Mouse (Mus musculus) embryo, embryonic 11 days (tissue): ENCODE results near the gene Fgfr2.

Experiments
- DNase-seq: peaks from one replicate; pipeline ENCODE4 v3.0.0-alpha.2; 2015

Gene Fgfr2

GRCm38 (mm10) chr7:132767999-132768370 is 355.2 kb downstream of the Fgfr2 start:
- DNase-seq = no peak

- peak; percentile 29 for DNase-seq
Observed at GRCm38 (mm10) chr7:132767233-132767998, 355.7 kb downstream of the Fgfr2 start.

DNA sequence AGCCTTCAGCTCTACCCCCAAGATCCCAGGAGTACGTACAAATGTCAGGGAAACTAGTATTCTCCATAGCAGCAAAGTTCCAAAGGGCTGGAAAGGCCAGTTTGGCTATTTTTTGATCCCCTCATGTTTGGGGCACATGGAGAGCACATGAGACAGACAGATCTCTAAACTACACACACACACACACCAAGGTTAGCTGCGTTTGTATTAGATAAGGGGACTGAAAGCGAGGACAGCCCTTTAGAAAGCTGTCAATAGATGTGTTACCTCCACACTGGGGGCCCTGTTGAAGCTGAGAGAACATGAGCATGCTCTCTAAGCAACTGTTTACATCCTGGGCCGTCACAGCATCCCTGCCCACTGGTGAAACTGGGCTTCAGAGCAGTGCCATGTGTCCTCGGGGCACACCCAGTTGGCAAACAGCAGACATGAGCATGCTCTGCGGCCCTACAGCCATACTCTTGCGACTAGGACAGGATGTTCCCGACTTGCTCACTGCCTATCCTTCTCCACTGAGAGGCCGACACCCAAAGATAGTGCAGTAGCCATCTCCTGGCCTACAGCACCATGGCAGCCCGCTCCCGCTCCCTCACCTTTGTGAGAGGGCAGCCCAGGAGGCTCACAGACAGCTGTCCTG is 356.8 kb downstream of the Fgfr2 start:
- DNase-seq = no peak

GRCm38 (mm10) chr7:132765629-132766186 is 357.4 kb downstream of the Fgfr2 start:
- DNase-seq = no peak

DNA sequence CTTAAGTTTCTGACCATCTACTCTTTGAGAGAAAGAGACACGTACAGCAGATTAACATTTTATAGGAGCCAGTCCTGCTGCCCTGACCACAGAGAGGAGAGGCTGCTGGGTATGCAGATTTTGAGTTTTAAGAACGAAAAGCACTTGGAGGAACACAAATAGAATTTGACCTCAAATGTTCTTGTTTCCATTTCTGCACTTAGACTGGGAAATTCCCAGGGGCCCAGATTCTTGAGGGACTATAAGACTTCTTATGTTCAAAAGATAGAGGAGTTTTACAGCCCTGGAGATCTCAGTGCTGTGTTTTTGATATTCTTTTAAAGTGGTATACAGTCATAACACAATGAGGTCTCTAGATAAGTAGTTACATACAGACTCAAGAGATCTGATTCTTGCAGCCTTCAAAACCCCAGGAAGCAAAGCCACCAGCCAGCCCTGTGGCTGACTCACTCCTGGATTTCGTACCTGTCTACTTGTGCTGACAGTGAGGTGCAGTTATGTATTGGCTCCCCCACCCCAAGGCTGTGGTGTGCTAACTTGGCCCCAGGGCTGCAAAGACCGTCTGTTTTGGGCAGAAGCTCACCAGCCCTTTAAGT is 358.2 kb downstream of the Fgfr2 start:
- DNase-seq = no peak

DNA sequence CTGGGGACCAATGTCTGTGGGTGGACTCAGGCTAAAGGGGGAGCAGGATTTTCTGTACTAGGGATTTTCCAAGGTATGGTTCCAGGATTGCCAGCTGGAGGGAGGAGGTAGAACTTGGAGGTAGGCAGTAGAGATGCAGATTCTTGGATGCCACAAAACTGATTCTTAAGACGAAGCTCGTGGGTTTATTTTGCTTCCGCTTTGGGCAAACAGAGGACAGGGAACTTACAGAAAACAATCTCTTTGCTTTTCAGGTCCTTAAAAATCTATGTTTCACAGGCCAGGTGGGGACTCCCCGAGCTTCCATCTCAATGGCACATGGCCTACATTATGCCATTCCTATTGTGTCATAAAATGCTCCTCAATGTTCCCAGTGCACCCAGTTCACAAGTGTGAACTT is 358.8 kb downstream of the Fgfr2 start:
- DNase-seq = no peak

GRCm38 (mm10) chr7:132763911-132764310 is 359.2 kb downstream of the Fgfr2 start:
- DNase-seq = no peak

DNA sequence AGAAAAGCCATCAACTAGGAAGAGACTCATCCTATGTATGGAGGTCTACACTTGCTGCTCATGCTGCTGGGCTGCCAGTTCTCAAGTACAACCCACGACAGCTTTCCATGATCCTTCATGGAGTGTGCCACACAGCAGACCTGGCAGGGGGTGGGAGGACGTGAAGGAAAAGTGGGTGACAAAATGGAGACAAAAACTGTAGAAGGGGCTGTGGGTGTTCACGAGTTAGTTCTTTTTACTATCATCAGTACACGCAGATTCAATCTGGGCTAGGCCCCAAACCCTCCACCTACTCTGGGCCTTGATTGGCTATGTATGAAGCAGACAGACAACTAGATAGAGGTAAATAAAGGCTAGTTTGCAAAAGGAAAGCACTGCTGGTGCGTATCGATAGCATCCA is 359.8 kb downstream of the Fgfr2 start:
- DNase-seq = no peak

DNA sequence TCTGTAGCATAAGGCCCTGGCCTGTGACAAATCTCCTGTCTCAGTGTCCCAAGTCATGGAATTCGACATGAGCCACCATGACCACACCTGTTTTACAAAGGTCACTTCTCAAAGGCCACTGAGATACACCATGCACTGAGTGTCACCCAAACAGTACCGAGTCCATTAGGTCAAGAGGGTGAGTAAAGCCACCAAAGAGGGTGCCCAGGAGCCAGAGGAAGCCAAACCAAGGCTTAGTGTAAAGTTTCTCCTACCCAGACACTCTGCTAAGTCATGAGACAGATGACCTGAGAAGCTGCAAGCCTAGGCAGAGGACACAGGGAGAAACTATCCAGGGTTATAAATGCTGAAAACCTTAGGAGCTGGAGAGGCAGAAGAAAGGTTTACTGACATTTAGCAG is 361.7 kb downstream of the Fgfr2 start:
- no peak for DNase-seq

DNA sequence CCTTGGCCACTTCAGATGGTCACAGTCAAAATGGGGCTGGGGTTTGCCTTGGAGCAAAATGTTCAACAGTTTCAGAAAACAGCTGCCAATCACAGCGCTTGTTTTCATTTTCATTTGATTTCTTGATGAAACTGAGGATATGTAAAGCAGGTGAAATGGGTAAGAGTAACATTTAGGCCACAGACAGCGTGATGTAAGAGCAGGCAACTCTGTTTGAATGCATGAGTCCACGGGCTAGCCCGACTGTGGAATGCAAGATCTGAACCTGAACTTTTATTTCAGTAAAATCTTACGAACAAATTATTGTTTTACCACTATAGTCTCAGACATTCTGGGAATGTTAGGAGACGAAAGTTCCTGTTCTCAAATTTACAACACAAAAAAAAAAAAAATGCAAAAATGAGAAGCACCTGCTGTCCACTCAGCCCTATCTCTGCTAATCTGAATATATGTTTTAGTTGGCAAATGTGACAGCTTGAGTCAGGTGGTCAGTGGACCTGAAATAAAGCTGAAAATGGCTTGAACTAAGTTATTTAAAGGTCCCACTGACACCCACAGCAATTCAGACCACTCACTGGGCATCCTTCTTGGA is 362.5 kb downstream of the Fgfr2 start:
- no peak for DNase-seq

DNA sequence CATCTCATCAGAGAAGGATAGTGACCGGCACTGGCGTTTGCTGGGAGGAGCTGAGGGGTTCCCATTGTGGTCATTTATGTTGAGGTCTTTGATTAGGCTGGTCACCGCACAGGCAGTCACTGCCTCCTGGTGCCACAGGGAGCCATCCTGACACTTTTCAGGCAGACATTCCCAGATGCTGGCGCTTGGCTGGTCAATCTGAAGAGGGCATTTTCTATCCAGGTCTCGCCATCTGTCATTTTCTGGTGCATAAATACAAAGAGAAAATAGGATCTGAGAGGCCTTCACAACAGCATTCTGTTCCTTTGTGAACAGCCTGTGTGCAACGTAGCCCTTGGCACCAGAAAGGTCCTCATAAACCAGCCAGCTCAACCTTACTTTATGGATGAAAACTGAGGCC is 363.2 kb downstream of the Fgfr2 start:
- no peak for DNase-seq

DNA sequence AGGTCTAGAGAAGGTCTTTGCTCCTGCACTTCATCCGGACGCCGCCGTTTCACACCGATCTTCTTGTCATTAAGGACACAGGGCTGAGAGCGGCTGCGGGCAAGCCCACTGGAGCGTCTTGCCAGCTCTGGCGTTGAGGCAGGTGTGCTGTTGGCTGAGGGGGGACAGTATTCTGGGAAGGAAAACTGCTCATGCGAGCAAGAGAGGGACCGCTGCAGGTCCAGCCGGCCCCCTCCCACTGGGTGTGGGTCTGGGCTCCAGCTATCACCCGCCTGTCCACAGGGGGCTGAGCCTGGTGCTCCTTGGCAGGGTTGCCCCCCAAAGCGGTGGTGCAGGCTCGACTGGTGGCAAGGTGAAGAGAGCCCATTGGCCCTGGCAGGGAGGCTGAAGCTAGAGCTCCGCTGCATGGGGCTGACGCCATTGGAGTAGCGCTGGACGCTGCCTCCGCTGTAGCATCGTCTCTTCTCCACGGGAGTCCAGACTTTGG is 363.7 kb downstream of the Fgfr2 start:
- DNase-seq = no peak

DNA sequence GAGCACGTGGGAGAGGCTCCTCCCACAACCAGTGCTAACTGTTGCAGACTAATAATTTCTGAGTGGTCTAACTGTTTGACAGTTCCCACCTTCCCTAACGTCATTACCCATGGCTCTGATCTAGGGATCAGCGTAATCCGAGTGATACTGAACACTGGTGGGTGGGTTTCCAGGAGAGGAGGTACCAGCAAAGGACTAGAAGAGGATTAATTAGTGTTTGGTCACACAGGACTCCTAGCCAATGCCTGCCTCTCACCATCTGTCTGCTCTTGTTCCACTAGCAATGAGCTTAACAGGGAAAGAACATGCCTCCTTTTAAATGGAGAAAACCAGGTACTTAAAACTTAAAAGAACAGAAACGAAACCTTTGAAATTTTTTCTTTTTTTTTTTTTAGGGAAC is 364.3 kb downstream of the Fgfr2 start:
- no peak for DNase-seq

DNA sequence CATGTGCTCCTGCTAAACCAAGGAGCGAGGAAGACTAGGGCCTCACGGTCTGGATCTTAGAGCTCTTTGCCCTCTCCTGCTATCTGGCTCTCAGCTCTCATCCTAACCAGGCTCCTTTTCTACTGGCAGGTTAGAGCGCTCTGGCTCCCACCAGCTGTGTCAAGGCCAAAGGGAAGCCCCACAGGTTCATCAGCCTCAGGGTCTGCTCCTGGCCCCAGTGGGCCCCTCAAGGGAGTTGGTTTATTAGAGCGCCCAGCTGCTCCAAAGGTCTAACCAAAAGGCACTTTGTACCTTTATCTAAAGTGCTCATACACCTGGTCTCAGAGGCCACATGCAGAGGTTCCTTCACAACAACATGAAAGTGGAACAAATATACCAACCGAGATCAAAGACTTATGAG is 366.8 kb downstream of the Fgfr2 start:
- DNase-seq = no peak

DNA sequence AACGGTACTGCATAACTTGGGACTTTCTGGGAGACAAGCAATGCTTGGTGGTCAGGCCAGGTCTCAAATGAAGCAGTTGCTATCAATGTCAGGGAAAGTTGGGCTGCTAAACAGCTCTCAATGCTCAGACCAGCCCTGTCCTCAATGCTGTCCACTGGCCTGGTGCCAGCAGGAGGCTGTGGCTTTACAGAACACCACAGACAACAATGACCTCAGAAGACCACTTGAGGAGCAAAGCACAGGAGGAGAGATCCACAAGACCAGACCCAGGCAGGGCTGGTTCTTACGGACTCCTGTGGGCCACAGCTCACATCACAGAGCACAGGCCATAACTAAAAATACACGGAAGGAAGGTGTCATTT is 368.8 kb downstream of the Fgfr2 start:
- no peak for DNase-seq

DNA sequence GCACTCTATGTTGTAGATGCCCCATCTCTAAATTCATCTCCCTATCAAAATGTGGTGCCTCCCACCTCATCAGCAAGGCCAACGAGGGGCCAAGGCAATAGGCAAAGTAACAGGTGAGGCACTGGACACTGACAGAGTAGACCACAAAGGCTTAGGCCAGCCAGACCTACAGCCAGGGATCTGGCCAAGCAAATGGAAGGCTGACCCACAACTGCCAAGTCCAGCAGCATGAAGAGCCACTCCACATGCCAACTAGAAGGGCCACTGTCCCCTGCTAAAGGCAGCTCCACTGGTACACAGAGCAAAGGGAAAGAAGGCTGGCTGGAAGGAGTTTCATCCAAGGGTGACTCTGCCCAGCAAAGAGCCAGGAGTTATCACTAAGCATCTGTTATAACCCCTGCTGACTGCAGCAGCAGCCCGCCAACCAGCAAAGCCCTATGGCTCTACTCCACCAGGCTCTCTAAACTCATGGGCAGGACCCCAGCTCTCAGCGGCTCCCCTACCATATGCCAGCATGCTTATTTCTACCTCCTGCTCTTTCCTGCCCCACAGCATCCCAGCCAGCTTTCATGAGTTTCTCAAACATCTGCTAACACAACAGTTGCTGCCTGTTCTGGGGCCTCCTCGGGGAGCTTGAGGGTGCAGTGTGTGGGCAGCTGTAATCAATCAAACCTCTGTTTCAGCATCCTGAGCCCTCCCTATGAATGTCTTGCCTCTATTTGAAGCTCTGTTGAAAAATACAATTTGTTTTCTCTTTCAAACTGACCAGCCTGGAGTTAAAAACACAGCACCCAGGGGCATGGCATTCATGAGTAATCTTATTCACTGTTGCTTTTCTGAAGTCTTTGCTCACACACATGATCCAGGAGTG is 369.4 kb downstream of the Fgfr2 start:
- peak; percentile 53 for DNase-seq

- DNase-seq = no peak
Observed at GRCm38 (mm10) chr7:132751716-132752115, 371.4 kb downstream of the Fgfr2 start.

DNA sequence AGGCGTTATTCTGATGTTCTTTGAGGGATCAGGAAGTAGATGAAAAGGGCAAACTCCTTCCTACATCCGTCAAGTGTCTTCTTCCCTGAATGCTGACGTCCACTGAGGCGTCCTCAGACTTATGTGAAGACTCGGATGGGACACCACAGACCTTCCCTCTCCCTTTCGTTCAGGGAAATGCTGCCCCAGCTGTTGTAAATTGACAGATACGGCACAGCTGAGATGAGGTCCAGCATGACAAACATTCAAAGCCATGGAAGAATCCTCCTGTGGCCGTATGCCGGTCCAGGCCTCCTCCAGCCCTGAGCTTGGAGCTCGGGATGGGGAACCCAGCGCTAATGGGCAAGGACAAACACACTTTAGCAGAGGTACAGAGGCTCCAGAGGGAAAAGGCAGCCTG is 373.6 kb downstream of the Fgfr2 start:
- no peak for DNase-seq

- no peak for DNase-seq
Observed at GRCm38 (mm10) chr7:132748076-132748769, 374.9 kb downstream of the Fgfr2 start.

GRCm38 (mm10) chr7:132747096-132747495 is 376.1 kb downstream of the Fgfr2 start:
- DNase-seq = no peak

- DNase-seq = no peak
Observed at GRCm38 (mm10) chr7:132742912-132743311, 380.2 kb downstream of the Fgfr2 start.

DNA sequence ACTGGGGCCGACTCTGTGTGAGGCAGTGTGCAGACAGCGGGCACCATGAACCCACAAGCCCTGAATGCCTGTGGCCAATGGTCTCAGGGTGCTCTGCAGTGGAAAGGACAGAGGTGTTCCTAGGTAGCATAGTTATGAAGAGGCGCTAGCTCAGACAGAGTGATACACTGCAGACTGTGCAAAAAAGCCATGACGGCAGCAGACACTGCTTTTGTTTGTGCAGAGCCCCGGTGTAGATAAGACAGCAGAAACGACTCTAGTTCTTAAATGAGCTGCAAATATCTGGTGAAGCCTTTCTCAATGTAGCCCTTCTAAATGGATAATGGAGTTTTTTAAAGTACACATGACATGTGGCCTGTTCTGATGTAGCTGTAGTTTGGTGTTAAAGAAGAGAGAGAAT is 383.3 kb downstream of the Fgfr2 start:
- no peak for DNase-seq
